Mouse (Mus musculus) c-Kit-positive CD71-negative TER-119-negative erythroid progenitor cells, embryonic 14.5 days (primary cell): Measurements from ENCODE around the gene Ptprm.

Experiments used
- DNase-seq: peaks from one replicate; pipeline ENCODE4 v3.0.0-alpha.2; 2013; ENCODE audit warnings: low read depth

Gene Ptprm

DNA sequence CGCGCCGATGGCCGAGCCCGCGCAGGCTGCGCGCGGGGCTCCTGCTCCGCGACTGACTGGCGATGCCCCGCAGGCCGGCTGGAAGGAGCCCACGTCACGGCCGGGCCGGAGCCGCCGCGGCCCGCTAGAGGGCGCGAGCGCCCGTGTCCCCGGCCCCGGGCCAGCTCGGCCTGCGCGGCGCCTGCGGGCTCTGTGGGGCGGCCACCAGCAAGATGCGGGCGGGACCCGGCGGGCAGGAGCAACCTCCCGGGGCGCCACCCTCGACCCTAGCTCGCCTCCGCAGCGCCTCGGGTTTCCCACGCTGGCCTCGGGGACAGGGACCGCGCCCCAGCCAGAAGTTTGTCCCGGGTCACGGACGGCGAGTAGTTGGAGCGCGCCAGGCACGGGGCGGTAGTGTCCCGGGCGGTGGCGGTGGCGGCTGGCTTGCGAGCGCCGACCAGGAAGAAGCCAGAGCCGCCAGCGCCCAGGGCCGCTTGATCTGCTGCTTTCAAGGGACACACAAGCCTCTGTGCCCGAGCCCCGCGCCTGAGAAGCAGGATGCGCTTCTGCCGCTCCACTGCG, at the start of gene Ptprm:
Gene Ptprm (minus strand): TSS at position 7 of the 561 bp plus-strand sequence.
- peak; percentile 50 for DNase-seq

DNA sequence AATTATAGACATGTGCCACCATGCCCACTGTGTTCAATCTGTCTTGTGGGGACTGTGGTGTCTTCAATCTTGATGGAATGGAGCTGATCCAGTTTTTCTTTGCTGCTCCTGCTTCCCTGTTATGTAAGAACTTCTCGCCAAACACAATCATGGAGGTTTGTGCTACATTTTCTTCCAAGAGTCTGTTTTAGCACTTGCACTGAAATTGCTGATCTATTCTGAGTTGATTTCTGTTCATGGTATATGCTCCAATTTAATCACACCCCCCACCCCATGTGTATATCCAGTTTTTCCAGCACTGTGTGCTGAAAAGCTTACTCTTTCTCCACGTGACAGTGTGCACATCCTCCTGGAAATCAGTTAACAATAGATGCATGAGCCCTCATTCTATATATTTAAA, 41.9 kb upstream of the Ptprm start:
- DNase-seq, result no peak

DNA sequence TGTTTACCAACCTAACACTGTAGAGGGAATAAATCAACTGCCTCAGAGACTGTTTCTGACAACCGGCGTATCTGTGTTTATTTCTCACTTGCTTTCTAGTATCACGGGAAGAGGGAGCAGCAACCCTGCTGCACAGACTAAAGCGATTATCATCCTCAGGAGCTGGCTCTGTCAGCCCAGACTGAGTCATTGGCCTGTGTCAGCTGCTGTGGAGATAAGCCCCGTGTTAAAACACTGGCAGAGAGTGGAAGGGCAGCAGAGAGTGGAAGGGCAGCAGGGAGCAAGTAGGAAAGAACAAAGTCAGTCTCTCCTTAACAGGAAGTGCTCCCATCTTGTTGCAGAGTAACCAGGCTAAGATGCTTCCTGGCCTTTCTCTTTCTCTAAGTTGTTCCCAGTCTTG, 36.6 kb upstream of the Ptprm start:
- DNase-seq, result no peak

DNA sequence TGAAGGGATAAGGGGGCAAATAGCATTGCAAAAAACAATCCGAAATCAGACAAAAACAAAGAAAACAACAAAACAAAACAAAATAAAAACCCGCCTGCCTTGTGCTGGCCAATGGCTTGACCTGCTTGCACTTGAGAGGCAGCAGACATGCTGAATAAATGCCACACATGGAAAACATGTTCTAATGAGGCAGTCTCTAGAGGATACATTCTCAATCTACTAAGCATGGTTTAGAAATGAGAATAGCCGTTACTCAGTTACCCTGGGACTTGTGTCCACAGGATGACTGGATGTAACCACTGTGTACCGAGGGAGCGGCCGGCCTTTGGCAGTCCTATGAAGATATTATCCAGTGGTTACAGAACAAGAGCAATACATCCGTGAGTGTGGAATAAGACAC, 33.9 kb upstream of the Ptprm start:
- no peak for DNase-seq

DNA sequence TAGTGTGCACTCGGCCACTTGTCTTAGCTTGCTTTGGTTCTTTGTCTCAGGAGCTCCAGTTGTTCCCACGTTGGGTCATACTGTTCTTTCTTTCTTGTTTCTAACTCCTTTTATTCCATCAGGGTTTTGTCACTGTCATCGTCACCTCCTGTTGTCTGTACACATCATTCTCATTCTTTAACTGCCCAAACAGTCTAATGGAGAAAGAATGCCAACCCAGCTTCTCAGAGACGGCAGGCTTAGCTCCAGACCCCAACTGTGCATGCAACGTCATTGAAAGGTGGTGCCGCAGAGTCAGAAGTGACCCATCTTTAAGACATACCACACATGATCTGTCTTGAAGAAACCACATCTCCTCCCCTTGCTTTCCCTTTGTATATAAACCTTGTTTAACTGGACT, 31.0 kb upstream of the Ptprm start:
- DNase-seq, result no peak

DNA sequence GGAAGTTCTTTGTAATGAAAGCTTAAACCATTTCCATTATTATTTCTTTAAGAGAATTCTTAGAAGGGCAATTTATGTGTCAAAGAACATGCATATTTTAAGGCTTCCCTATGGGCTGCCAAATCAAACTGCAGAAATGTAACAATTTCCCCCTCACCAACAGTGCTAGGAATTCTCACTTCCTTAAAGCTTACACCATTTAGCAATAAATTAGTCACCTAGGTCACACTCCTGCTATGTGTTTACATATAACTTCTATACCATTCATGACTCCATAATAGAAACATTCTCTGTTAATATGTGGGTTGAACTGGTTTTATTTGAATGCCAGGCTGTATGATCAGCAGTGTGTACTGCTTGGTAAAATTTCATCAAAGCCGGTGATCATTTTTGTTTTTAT, 29.4 kb upstream of the Ptprm start:
- DNase-seq, result no peak

DNA sequence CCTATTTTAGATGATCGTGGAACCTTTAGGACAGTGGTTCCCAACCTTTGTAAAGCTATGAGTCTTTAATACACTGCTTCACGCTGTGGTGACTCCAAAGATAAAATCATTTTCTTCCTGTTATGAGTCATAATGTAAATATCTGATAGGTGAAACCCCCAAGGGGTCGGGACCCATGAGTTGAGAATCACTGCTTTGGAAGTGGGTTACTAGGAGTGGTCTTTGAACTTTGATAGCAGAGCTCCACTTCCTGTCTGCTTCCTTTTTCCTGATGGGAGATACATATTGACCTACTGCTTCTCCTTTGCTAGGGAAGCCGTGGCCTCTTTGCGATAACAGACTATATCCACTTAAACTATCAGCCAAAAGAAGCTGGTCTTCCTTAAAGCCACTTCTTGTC, 27.4 kb upstream of the Ptprm start:
- DNase-seq, result no peak

DNA sequence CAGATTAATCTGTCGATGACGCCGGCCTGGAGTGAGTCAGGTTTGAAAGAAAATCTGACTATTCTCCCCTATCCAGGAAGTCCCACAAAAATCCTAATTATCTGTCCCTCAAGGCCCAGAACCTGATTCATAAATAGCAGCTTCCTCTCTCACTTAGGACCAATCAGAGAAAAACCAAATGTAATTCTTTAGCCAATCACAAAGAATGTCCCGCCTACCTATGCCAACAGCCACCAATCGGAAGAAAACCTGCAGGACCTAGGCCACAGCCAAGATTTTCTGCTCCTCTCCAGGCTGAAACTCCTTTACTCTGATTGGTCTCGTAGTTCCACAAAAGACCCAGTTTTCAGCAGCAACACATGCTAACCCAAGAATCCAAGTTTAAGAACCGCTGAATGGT, 13.6 kb upstream of the Ptprm start:
- no peak for DNase-seq

DNA sequence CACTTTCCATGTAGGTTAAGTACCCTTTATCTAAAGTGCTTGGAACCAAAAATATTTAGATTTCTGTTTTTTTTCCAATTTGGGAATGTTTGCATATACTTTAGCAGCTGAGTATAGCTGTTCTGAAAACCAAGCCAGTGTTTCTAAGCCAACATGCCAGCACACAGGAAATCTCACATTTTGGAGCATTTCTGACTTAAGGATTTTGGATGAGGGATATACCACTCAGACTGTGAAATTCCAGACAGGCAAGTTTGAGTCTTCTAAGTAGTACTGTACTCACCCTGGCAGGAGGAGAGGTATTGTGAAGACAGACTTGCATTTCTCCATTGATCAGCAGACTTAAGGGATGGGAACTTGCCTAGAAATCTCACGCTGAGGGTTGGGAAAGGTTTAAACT, 10.2 kb upstream of the Ptprm start:
- DNase-seq, result no peak

DNA sequence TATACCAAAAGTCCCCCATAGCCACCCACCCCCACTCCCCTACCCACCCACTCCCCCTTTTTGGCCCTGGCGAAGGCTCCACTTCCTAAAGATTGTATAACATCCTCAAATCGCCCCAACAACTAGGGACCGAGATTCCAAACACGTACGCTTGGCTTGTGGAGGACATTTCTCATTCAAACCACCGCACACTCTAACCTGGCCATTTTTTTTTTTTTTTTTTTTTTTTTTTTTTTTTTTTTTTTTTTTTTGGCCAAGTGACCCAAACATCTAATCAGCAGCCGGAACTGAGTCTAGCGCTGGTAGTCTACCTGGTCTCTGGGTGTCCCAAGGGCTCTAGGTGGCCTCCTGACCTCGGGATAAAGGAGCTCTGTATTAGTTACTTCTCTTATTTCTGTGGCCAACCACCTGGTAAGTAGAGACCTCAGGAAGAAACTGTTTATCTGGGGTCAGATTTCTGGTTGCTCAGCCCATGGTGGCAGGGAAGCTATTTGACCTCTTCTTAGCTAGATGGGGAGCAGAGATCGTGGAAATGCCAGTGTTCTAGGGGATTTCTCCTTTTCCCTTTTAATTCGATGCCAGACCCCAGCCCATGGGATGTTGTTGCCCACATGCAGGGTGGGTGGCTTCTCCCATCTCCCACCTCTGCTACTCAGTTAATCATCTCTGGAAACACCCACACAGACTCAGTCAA, 9.3 kb upstream of the Ptprm start:
- no peak for DNase-seq

DNA sequence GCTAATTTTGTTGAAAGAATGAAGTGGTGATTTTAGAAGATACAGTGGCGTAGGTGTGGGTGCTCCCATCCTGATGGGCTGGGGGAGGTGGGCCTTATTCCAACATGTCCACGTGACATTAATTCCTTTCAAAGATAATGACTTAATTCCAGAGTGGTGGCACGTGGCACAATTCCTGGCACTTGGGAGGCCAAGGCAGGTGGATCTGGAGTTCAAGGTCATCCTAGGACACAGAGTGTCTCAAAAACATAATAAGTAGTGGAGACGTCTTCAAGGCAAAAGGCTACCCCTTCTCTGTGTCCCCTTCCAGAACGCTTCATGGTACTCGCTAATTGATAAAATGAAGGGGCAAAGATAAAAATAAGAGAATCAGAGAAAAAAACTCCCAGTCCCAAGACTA, 7.9 kb upstream of the Ptprm start:
- no peak for DNase-seq

DNA sequence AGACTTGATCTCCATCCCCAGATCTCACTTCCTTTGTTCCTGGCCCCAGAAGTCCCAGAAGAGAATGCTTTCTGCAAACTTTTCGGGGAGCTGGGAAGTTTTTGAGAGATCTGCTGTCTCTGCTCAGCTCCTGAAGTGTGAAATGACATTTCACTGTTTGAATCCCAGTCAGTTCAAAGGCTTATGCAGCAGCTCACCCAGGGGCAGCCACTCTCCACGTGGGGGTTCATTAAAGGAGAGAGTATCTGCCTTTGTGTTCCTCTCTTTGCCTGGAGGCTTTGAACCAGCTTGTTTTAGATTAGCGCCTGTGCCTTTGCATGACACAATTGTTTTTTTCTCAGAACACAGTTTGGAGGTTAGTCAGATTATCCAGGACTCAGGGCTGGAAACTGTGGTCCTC, 6.3 kb upstream of the Ptprm start:
- DNase-seq, result no peak

DNA sequence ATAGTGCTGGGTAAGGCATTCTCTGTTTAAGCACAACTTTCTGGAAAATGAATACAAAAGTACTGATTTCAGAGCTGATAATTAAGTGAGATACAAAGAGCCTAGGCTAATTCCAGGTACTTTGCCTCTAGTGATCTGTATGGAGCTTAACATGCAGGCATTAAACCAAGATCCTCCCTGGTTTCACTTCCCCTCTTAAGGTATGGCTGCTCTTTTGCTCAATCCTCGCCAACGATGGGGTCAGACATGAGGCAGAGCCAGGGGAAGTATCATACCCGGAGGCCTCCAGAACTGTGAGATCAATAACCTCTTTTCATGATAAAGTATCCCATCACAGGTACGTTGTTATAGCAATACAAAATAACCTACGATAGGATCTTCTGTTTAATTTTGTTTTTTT, 5.3 kb upstream of the Ptprm start:
- no peak for DNase-seq

DNA sequence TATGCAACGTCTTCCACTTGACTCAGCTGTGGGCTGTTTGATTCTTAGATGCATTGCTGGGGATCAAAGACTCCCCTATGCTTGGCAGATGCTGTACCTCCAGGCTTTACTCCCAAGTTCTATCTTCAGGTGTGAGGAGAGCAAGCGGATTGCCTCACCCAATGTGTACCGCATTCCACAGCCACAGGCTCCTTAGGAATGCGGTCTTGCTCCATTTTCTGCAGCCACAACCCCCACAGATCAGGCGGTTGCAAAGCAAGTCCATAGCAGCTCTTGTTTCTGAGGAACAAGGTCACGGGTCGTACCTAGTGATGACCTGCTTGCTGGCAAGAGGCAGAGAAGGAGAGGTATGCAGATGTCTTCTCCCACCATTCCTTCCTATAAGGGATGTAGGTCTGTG, 4.3 kb upstream of the Ptprm start:
- no peak for DNase-seq

DNA sequence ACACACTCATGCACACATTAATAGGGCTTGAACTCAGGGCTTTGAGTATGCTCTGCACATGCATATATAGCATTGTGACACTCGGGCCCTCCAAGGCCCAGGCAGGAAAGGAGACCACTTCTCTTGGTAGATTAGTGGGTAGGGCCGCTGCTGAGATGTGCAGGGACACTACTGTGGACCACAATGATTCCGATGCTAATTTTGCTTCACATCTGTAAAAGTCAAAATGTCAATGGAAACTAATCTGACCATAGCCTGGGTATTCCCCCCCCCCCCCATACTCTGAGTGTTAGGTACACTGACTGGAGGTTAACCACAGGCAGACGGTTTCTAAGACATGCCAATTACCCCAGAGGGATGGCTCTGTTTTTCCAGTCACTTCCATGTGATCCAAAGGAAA, 2.9 kb upstream of the Ptprm start:
- no peak for DNase-seq

DNA sequence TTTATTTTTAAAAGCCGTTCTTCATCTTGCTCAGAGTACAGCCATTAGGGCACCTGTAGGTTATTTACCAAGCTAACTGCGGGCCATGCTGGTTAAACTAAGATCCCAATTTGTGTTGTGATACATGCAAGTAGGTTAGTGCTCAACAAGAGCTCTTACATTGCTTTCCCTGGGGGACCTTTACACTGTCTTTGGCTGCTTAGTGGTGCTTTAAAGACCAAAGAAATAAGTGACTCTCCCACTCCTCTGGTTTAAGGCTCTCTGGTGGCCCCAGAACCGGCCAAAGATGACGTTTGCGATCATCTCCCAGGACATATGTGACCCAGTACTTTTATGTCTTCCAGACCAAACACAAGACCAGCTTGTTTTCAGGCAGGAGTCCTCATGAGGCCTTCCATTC, 994 bp upstream of the Ptprm start:
- no peak for DNase-seq

DNA sequence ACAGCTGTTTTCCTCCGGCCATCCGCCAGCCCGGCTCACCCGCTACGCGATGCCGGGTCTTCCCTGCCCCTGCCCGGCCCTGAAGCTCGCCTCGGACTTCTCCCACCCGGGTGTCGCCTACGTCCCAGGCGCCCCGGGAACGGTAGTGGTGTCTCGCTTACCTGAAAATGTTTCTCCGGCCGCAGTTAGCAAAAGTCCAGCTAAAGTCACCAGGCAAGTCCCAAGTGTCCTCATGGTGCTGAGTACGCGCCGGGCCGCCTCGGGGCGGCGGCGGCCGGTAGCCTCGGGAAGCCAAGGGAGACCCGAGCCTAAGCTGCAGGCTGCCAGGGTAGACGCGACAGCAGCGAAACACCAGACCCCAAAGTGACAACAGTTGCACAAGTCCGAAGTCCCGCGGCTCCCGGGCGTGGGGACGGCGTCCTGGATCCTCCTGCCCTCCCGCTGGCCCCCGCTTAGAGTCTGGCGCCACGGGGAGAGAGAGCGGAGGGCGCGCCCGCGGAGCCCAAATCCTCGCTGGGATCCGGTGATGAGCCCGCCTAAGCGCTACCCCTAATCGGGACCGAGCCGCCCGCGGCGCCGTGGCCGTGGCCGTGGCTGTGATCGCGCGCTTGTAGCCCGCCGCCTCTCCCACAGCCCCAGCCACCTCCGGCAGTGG, 334 bp downstream of the Ptprm start:
- no peak for DNase-seq

DNA sequence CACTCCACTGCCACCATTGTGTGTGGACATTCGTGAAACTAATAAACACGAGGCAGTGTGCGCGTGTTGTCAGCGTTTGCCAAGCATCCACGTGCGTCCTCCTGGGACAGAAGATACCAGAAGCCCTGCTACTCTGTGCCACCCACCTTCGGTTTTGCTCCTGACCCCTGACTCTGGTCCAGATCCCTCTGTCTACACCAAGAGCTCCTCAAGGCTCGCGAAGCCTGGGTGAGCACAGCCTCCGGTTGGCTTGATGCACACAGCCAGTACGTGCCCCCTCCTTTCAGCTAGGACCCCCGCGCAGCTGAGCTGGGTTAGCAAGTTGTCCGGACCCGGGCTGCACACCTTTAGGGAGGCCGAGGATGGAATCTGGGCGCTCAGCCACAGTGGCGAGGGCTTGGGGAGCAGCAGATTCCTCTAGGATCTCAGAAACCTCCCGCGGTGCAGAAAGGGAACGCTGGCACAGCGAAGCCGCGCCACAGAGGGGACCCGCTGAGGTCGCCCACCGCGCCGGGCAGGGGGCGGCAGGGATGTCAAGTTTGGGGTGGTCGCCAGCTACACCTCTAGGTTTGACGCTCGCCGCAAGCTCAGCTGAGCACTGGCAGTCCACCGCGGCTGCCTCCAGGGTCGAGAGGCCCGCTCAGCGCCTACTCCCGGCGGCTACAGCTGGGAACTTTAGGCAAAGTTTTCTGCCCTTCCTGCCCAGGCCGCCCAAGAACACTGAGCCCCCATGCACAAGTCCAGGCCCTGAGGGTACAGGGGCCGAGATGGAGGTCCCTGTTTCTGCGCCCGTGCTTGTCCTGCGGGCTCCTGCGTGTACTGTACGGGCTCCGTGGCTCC, 1.1 kb downstream of the Ptprm start:
- DNase-seq, result no peak

DNA sequence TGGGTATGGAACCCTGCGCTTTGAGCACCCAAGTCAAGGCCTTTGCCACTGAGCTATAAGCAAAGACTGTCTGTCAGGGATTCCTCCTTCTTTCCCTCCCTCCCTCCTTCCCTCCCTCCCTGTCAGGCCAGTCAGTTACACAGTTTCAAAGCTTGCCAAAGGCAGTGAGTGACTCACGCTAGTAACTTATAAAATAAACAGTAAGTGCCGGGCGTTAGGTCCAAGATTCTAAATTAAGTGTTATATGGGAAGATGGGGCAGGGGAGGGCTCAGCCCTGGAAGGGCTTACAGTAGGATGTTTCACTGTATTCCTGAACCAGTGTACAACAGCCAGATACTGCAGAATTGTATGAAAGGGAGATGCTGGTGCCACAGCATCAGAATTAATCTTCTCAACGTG, 2.8 kb downstream of the Ptprm start:
- no peak for DNase-seq

DNA sequence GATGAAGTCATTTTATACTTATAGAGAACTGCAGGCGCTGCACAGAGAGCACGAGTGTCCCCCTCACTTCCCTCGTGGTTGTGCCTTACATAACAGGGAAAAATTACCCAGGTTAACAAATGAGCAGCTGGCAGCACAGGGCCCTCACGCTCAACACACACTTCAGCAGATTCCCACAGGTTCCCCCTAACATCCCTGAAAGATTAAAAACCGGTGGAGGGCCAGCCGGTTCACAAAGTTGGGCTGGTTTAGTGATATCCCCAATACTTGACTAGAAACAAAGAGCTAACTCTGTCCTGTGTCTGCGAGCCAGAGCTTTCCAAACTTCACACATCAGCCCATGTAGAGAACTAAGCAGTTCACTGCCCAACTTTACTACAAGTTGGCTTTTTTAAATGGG, 3.7 kb downstream of the Ptprm start:
- DNase-seq, result no peak

DNA sequence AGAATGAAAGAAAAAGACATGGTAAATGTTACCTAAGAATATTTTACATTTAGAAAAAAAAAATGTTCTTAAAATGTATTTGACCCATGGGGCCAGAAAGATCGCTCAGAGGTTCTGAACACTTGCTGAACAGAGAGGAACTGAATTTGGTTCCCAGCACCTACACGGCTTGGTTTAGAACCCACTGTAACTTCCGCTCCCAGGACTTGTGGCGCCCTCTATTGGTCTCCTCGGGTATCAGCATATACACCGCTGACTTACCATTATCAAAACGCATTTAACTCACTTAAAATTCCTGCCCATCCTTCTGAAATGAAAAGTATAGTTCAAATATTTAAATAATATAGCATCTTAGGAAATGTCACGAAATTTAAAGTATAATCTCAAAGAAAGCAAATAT, 4.7 kb downstream of the Ptprm start:
- DNase-seq, result no peak

DNA sequence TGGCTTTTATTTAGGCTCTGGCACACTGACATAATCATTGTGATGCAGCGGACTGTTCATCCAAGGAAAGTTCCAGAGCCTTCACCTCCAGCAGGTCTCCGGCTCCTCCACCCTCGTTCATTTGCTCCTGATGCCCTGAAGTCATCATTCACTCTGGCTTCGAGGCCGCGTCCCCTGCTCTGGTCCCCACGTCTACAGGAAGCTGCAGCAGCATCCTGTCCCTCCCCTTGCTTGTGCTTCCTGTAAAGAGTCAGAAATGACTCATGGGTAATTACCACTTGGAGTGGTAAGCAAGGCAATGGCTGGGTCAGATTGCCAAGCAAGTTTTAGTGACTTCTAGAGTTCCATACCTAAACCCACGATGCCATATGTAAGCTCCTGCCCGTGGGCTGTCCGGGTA, 7.3 kb downstream of the Ptprm start:
- no peak for DNase-seq

DNA sequence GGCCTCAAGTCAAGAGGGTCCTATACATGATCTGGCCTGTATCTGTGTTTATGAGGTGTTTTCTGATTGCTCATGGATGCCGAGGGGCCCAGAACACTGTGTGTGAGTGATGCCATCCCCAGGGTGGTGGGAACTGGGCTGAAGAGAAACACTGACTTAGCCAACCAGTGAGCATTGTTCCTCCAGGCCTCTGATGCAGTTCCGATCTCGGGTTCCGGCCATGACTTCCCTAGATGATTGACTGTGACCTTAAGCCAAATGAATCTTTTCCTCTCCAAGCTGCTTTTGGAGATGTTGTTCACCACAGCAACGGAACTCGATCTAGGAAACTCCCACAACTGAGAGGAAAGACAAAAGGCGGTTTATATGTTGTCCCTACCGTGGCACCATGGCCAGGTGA, 9.1 kb downstream of the Ptprm start:
- DNase-seq, result no peak
